Mouse (Mus musculus) embryo, embryonic 11.5 days (tissue): Measurements from ENCODE around the gene Ikzf1.

Experiments used
- DNase-seq: peaks from one replicate; pipeline ENCODE4 v3.0.0-alpha.2; 2012; ENCODE audit warnings: low read depth, low spot score

The Ikzf1 gene

GRCm38 (mm10) chr11:11719748-11720147 is 34.9 kb downstream of the Ikzf1 start:
- no peak for DNase-seq

- no peak for DNase-seq
These were observed 40.6 kb downstream of the Ikzf1 start for GRCm38 (mm10) chr11:11725252-11725875.

- no peak for DNase-seq
These were observed 41.2 kb downstream of the Ikzf1 start for GRCm38 (mm10) chr11:11725876-11726525.

DNA sequence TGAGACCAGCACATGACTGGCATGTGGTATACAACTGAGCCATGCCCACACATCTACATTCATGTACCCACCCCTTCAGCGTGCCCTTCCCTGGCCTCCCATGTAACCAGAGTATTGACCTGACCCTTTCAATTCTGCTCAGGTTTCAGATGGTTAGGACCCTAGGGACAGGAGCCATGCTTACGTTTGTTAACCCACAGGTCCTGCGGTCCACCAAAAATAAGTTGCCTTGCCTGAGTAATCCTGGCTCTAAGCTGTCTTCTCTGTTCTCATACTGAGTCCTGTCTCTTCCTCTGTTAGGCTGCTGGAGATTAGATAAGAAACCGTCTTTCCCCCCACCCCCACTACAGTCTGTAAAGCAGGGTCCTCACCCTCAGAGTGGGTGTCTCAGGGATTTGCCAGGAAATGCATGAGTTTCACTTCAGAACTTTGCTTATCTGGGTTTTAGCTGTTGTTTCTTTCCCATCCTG is 42.0 kb downstream of the Ikzf1 start:
- DNase-seq = no peak

DNA sequence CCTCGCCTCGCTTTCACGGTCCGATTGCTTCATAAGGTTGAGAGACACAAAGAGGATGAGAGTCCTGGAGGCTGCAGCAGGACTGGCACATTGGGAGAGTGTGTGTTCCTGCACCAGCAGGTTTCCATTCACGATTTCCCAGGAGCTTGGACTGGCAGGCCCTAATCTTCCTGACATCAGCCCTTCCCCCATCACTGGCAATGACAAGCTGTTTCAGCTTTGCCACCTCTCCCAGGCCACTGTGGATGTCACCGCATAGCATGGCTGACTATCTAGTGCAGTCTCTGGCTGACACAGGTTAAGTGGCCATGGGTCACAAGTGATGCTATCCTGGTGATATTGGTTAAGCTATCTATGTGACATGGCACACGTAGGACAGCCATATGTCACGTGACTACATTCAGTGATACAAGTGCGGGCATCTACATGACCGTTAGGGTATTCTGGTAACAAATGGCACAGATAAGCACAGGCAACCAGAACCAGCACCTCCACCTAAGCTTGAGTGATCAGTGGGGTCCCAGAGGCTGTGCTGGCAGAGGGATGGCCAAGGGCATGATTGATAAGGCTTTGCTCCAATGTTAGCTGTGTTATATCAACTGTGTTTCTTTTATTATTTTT is 43.2 kb downstream of the Ikzf1 start:
- no peak for DNase-seq

GRCm38 (mm10) chr11:11729216-11729615 is 44.4 kb downstream of the Ikzf1 start:
- peak; percentile 11 for DNase-seq

- DNase-seq = no peak
These were observed 45.3 kb downstream of the Ikzf1 start for GRCm38 (mm10) chr11:11730062-11730461.

GRCm38 (mm10) chr11:11731727-11732126 is 46.9 kb downstream of the Ikzf1 start:
- DNase-seq = no peak

DNA sequence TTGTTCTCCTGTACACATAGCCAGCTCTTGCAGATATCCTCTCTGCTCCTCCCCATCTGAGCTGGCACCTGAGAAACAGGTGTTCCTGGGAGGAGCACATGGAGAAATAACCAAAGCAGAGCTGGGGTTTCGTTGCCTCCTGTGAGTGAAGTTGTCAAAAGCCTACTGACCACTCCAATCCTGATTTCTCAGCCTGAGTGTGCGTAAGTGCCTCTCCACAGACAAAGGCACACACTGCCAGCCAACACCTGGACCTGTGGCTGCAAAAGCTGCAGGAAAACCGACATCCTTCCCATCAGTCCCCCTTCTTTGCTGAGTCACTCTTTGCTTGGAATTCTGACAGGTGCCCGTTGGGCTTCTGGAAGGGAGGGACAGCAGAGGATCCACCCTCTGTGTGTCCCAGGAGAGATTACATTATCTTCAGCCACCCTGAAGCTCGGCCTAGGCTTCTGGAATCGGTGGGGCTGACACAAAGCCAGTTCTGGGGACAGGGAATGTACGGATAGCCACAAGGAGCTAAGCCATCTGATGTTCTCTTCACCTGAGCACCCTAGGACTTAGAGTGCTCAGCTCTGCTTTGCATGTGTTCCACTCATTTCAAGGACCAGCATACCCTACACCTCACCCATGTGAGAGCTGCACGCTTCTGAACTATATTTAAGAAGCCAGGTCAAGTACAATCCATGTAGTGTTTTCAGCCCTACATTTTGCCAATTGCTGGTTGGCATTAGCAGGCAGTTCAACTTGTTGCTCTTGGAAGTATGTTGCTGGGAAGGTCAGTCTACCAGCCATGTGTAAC is 48.4 kb downstream of the Ikzf1 start:
- DNase-seq = no peak

- DNase-seq = no peak
These were observed 50.4 kb downstream of the Ikzf1 start for GRCm38 (mm10) chr11:11735155-11735554.

- no peak for DNase-seq
These were observed 52.1 kb downstream of the Ikzf1 start for GRCm38 (mm10) chr11:11736948-11737347.

GRCm38 (mm10) chr11:11737562-11737961 is 52.8 kb downstream of the Ikzf1 start:
- no peak for DNase-seq

DNA sequence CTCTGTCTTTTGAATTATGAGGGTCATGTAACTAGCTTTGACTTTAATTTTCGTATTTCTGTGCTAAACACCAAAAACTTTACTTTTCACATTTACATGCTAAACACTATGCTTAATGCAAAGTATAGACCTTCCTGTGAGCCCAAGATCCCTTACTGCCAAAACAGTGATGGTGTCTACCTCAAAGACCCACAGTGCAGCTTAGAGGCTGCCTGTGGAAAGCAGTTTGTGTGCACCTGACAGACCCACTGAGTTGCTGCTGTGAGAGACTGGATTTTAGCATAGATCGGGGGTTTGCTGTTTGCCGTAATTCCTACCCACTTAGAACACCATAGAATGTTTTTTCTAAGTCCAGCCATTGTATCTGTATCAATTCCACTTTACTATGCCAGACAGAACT is 54.3 kb downstream of the Ikzf1 start:
- DNase-seq = no peak

- DNase-seq = no peak
These were observed 55.8 kb downstream of the Ikzf1 start for GRCm38 (mm10) chr11:11740603-11741002.

GRCm38 (mm10) chr11:11741574-11741973 is 56.8 kb downstream of the Ikzf1 start:
- DNase-seq = no peak

GRCm38 (mm10) chr11:11742626-11743025 is 57.8 kb downstream of the Ikzf1 start:
- peak; percentile 23 for DNase-seq

DNA sequence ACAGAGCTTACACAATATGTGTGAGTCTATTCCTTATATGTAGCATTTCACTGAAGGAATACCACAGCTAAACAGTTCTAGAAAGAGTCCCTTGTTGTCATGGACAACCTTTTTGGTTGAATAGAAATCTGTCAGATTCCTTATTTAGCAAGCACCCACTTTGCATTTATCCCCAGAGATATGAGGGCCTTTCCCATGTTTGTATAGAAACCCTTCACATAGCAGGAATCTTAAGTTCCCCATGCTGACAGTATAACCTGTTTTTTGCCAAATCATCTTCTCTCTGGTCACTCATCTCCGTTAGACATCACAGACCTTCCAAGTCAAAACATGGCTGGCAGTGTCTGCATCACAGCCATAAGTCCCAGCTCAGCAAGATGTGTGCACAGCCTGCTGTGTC is 59.4 kb downstream of the Ikzf1 start:
- DNase-seq = no peak

- no peak for DNase-seq
These were observed 66.3 kb downstream of the Ikzf1 start for GRCm38 (mm10) chr11:11751091-11751490.

DNA sequence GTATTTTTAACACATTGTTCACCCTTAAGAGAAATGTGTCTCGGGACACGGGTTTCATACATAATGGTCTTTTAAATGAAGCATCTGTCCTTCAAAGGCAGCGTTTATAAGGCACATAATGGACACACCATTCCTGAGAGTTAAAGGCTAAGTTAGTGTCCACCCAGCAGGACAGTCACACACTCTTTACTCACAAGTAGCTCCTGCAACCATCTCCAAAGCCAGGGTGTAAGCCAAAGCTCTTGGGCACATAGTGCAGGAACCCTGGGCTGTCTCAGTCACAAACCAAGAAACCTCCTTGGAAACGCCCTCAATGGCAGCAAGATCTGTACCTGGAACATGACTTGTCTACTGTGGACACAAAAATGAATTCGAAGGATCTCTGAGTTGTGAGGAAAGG is 68.1 kb downstream of the Ikzf1 start:
- no peak for DNase-seq

GRCm38 (mm10) chr11:11758121-11758520 is 73.3 kb downstream of the Ikzf1 start:
- no peak for DNase-seq

GRCm38 (mm10) chr11:11758883-11759282 is 74.1 kb downstream of the Ikzf1 start:
- no peak for DNase-seq

- DNase-seq = no peak
These were observed 78.4 kb downstream of the Ikzf1 start for GRCm38 (mm10) chr11:11763211-11763666.
